Comparison of ENCODE assay signal across 19 mouse cellular contexts in genomic region chr9:82300046-82300445, GRCm38 (mm10).
DNase-seq lines count a peak whose midpoint lies in the region; ATAC-seq and TF ChIP-seq lines count a peak whose summit lies in the region.
"Had no signal": no experiment of that assay in that cellular context is flagged by ENCODE, and none has a peak within 500 bp of the region (broad histone marks: within the 10 kb centered on the region; RNA-seq: fewer than 3 reads in every experiment).

No protein-coding gene starts in this region.

- no peak overlapping the region for H3K9ac ChIP-seq in kidney, embryonic 14.5 days (ENCODE audit: low read depth, low read length)
- no peak overlapping the region for H3K9ac ChIP-seq in midbrain, embryonic 11.5 days (ENCODE audit: low read length)
- H3K9ac ChIP-seq: forebrain, postnatal 0 days; heart, embryonic 12.5 days; hindbrain, embryonic 12.5 days; liver, embryonic 14.5 days; midbrain, embryonic 12.5 days; neural tube, embryonic 12.5 days; stomach, embryonic 15.5 days had no signal

- no peaks in the 10 kb centered on the region for H3K9me3 ChIP-seq in kidney, embryonic 14.5 days (ENCODE audit: control insufficient read depth, low read length)
- H3K9me3 ChIP-seq in midbrain, embryonic 11.5 days (ENCODE audit: control insufficient read depth, low read length): no peaks in the 10 kb centered on the region
- H3K9me3 ChIP-seq: heart, embryonic 12.5 days; hindbrain, embryonic 12.5 days; midbrain, embryonic 12.5 days; neural tube, embryonic 12.5 days; stomach, embryonic 15.5 days had no signal

- in situ Hi-C loops in Patski (cut with MboI; ENCODE audit: low pct_unique_long_range_greater_than_20kb): no loop called here

- POLR2A ChIA-PET in Patski (lab: Charles Lee): no interaction called here

- no peaks in the 10 kb centered on the region for H3K27me3 ChIP-seq in kidney, embryonic 14.5 days (ENCODE audit: control insufficient read depth, insufficient read depth, low read length)
- no peaks in the 10 kb centered on the region for H3K27me3 ChIP-seq in Patski
- no peaks in the 10 kb centered on the region for H3K27me3 ChIP-seq in midbrain, embryonic 11.5 days (ENCODE audit: control insufficient read depth, insufficient read depth, low read length)
- H3K27me3 ChIP-seq: heart, embryonic 12.5 days; hindbrain, embryonic 12.5 days; midbrain, embryonic 12.5 days; neural tube, embryonic 12.5 days; stomach, embryonic 15.5 days had no signal

- WGBS in kidney, embryonic 14.5 days: 78% methylated on average over 2 of the region's 2 CpGs
- WGBS in midbrain, embryonic 11.5 days: 88% methylated on average over 2 of the region's 2 CpGs

- no peak overlapping the region for H3K4me2 ChIP-seq in kidney, embryonic 14.5 days (replicated peaks; ENCODE audit: low read depth, low read length)
- H3K4me2 ChIP-seq in midbrain, embryonic 11.5 days: no peak overlapping the region
- H3K4me2 ChIP-seq: heart, embryonic 12.5 days; hindbrain, embryonic 12.5 days; midbrain, embryonic 12.5 days; neural tube, embryonic 12.5 days; stomach, embryonic 15.5 days had no signal

- peak; percentile 7 for DNase-seq in kidney, postnatal 10 days
- peak; percentile 63 for DNase-seq in Muller cell, postnatal 12 days (ENCODE audit: inconsistent ontology term)
- peak; percentile 7 for DNase-seq in Patski (ENCODE audit: low read depth, low spot score)
- DNase-seq in right cerebral cortex, postnatal 14 days: peak; percentile 12
- no peak for DNase-seq in midbrain, embryonic 11.5 days (ENCODE audit: low spot score, missing footprints)
- no peak for DNase-seq in kidney, postnatal 36 days
- DNase-seq: forebrain, postnatal 0 days; gastrocnemius, postnatal 10 days; heart, adult 11 months; heart, postnatal 14 days; kidney, adult 8-10 months; thymus, adult 2 months had no signal

- no peak for ATAC-seq in kidney, embryonic 14.5 days (ENCODE audit: low FRiP score, low TSS enrichment)
- no peak for ATAC-seq in Patski
- no peak for ATAC-seq in midbrain, embryonic 11.5 days (ENCODE audit: low FRiP score)
- ATAC-seq: forebrain, postnatal 0 days had no signal

- CTCF ChIA-PET in Patski (lab: Charles Lee): no interaction called here

- H3K4me3 ChIP-seq in kidney, embryonic 14.5 days (ENCODE audit: low read length): no peak overlapping the region
- H3K4me3 ChIP-seq in midbrain, embryonic 11.5 days (ENCODE audit: low read depth, low read length): no peak overlapping the region
- H3K4me3 ChIP-seq: heart, embryonic 12.5 days; hindbrain, embryonic 12.5 days; midbrain, embryonic 12.5 days; neural tube, embryonic 12.5 days; stomach, embryonic 15.5 days had no signal

- TF ChIP-seq CTCF in Patski (IDR thresholded peaks at IDR 0.05): no peak

- H3K4me1 ChIP-seq in kidney, embryonic 14.5 days (ENCODE audit: control insufficient read depth, insufficient read depth, low read length): no peaks in the 10 kb centered on the region
- no peaks in the 10 kb centered on the region for H3K4me1 ChIP-seq in midbrain, embryonic 11.5 days (ENCODE audit: control insufficient read depth, insufficient read depth, low read length)
- H3K4me1 ChIP-seq: heart, embryonic 12.5 days; hindbrain, embryonic 12.5 days; midbrain, embryonic 12.5 days; neural tube, embryonic 12.5 days; stomach, embryonic 15.5 days had no signal

- no peaks in the 10 kb centered on the region for H3K36me3 ChIP-seq in kidney, embryonic 14.5 days (ENCODE audit: control insufficient read depth, insufficient read depth, low read length)
- no peaks in the 10 kb centered on the region for H3K36me3 ChIP-seq in midbrain, embryonic 11.5 days (ENCODE audit: control insufficient read depth, insufficient read depth, low read length)
- H3K36me3 ChIP-seq: heart, embryonic 12.5 days; hindbrain, embryonic 12.5 days; midbrain, embryonic 12.5 days; neural tube, embryonic 12.5 days; stomach, embryonic 15.5 days had no signal

- H3K27ac ChIP-seq in kidney, embryonic 14.5 days (ENCODE audit: low read depth, low read length): no peak overlapping the region
- H3K27ac ChIP-seq in midbrain, embryonic 11.5 days (ENCODE audit: low read depth, low read length): no peak overlapping the region
- H3K27ac ChIP-seq: hindbrain, embryonic 12.5 days; liver, embryonic 14.5 days; midbrain, embryonic 12.5 days; neural tube, embryonic 12.5 days; stomach, embryonic 15.5 days had no signal

Comparison
In these comparisons a context has a peak if more than half of its experiments do, and no peak if none do; other contexts are left out.
1. DNase-seq: peak in kidney, postnatal 10 days (single experiment), Muller cell, postnatal 12 days (single experiment), Patski (single experiment) and right cerebral cortex, postnatal 14 days (single experiment); none in midbrain, embryonic 11.5 days (single experiment) and kidney, postnatal 36 days (0 of 2).